Mouse (Mus musculus) cerebellum, adult 18-20 months (tissue): ENCODE measurements around the gene Pdzd2.

Source experiments
- DNase-seq, 2 experiments: peaks; one replicate each; pipeline ENCODE4 v3.0.0; 2021

Gene Pdzd2

DNA sequence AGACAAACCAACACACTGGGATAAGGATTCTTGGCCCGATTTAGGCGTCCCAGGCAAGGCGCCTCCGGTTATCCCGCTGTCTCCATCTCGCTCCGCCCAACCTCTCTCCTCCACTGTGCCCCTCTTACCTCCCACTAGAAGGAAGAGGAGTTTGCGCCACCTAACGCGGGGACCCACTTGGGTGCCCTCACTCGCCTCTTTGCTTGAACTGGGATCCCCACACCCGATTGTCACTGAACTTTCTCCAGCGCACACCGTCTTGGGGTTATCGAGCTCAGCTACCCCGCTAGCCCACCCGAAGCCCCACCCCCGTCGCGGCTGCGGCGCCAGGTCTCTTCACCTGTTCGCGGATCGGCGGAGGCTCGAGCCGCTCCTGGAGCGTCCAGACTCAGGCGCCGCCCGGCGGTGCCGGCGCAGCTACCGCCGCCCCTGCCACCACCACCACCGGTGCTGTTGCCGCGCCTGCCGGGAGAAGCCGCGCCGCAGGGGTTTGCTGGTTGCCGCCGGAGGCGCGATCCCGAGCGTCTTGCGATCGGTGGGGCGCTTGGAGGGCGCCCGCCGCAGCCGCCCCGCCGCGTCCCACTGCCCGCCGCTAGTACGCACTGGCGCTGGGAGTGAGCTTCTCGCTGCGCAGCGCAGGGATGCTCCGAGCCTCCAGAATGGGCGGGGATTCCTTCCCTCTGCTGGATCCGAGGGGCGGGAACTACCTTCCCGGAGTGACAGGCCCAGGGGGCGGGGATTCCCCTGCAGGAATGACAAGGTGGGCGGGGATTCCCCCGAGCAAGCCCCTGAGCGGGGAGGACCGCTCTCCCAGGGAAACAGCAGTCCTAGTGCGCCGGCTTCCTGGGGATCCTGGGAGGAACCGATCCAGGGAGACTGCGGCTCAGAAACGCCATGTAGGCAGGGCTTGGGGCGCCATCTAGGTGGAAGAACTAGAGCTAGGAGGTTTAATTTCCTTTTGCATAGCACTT lies at the start of gene Pdzd2:
Gene Pdzd2 (minus strand): TSS at position 648 of the 971 bp plus-strand sequence.
- DNase-seq: peak; percentile 90 to 92

DNA sequence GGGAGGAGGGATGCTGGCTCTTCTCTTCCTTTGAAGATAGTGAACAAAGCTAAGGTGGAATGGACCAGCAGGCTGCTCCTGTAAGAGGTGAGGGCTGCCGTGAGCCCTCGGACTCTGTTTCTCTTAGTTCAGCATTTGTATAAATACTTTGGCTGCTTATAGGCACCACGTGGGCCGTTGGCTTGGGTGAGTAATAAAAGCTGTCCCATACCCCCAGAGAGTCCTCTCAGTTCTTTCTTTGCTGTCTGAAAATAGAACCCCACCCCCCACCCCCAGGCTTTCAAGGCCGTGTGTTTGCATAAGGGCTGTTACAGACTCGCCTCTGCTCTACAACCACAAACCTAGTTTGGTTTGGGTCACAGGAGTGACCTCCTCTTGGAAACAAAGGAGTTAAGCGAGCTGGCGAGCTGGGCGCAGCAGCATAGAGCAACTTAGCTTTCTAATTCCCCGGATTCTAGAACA lies 49.7 kb upstream of the Pdzd2 start:
- DNase-seq: no peak

DNA sequence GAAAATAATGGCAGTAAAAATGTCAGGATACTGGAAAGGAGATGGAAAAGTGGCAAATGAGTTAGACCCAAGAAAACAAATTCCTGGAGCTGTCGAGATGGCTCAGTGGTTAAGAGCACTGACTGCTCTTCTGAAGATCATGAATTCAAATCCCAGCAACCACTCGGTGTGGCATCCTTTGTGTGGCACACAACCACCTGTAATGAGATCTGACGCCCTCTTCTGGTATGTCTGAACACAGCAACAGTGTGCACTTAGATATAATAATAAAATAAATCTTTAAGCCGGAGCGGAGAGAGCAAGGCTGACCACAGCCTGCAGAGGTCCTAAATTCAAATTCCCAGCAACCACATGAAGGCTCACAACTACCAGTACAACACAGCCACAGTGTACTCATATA lies 48.8 kb upstream of the Pdzd2 start:
- no peak for DNase-seq

GRCm38 (mm10) chr15:12781729-12782326 lies 42.1 kb upstream of the Pdzd2 start:
- no peak for DNase-seq

DNA sequence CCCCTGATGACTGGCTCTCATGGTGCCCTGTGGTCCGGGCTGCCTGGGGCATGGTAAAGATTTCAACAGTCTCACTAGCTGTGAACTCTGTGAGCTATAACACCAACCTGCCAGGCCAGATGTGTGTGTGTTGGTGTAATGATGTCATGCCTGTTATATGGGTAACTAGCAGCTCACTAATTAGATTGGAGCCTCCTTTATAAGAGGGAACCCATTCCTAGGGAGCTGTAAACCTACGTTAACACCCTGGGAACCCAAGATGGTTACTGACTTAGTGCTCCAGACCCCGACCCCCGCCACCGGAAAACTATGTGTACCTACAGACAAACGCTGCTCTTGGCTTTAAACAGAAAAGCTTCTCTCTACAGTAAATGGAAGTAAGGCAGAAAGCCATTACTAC lies 41.6 kb upstream of the Pdzd2 start:
- DNase-seq: no peak

DNA sequence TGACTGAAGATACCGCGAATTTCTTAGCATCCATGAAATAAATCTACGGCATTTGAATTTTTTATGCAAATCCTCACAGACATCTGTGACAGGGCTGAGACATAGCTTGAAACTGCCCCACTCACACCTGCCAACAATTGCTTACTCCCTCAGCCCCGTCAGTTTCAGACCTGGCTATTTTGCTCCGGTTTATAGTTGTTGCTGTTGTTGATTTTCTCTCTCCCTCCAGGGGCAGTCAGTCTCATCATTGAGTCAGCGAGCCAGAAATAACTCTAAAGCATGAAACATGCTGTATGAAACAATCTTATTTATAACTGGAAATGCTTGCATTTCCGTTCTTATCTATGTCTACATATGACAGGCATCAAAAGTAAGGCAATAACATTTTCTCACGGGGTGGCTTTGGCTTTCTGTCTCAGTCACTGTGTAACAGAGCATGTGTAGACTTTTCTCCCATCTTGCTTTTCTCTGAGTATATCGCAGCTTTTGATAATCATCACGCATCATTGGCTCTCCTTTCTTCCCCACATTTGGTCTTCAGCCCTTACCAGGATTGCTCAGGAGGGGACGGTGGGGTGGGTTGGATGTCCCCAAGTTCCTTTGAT lies 34.5 kb upstream of the Pdzd2 start:
- no peak for DNase-seq

GRCm38 (mm10) chr15:12770958-12771357 lies 31.2 kb upstream of the Pdzd2 start:
- no peak for DNase-seq

DNA sequence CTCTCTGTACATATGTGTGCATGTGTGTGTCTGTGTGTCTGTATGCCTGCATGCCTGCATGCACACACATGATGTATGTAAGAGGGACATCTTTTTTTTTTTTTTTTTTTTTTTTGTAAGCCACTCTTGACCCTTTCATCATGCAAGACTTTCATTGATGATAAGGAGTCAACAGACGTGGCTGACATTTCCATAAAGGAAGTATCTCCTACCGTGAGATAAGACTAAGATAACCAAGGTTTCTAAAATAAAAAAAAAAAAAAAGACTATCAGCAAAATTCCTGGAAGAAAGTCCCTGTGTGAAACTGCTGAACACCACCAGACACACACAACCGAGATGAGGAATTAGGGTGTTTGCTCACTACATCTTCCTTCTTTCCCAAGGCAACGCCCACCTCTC lies 27.1 kb upstream of the Pdzd2 start:
- DNase-seq: no peak

DNA sequence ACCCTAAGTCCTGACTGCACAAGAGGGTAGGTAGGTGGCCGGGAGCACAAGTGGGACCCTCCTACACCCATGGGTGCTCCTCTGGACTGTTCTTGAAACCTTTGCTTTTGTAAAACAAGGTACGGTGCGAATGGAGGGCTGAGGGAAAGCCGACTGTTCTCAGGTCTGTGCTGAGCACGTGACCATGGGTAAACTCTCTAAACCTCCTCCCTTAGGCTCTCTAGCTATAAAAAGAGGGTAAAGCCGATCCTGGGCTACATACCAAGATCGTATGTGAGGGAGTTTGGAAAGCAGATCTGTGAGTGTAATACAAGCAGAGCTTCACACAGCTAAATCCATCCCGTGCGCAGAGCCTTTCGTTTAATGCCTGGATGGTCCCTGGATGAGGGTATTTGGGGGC lies 23.4 kb upstream of the Pdzd2 start:
- DNase-seq: no peak

- DNase-seq: no peak
These were observed 22.7 kb upstream of the Pdzd2 start for GRCm38 (mm10) chr15:12762258-12762913.

DNA sequence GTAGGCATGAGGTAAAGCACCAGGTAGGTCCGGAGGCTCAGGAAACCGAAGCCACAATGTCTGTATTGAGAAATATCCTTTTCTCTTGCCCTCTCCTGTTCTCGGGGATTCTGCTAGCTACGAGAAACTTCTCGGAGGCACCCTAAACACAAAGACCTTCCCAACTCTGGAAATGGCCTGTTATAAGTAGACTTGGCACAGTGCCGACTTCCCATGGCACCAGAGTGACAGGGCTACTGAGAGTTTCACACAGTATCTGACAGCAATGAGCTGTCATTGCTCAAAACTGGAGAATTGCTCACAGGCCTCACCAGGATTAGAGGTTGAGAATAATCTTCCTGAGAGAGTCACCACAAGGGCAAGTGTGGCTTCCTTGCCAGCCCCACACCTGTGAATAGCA lies 21.0 kb upstream of the Pdzd2 start:
- no peak for DNase-seq

DNA sequence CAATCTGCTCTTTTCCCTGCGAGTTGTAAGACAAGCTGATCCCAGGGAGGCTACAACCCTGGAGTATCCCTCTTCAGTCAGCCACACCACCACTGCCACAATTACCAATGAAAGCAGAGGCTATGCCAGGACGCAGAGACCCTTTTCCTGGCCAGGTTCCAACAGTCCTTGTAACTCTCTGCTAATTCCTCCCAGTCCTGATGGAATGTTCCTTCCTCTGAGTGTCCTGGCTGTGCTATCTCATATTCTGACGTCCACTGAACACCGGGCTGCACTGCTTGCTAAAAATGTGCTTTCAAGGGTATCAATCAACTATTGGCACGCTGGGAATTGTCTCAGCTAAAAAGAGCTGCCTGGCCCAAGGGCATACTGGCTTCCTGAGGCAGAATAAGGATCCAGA lies 18.7 kb upstream of the Pdzd2 start:
- no peak for DNase-seq

DNA sequence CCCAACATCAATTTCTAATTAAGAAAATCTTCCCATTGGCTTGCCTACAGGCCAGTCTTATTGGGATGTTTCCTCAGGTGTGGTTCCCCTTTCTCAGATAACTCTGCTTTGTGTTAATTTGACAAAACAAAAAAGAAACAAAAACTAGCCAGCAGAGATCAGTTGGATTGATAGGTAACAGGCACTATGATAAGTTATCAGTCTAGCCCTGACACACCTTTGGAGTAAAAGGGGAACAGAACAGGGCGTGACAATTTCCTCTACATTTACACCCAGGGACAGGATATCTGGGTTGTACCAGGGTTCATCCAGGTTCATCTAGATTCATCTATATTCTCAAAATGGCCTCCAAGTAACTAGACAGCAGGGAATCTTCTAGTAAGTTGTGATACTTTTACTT lies 18.0 kb upstream of the Pdzd2 start:
- no peak for DNase-seq

DNA sequence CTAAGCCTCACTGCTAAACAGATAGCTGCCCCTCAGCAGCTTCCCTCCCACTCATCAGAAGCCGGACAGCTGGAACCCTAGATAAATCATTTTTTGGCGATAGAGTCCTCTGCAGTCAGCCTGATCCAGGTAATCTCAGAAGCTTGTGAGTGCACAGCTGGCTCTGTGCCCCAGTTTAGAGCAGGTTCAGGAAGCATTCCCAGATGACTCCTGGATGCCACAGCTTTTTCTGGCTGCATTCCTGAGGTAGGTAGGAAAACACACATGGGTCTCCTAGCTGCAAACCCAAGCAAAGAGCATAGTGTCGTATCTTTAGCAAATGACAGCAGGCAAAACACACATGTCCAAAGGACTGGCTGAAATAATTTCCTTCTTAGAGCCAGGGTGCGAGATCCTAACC lies 13.5 kb upstream of the Pdzd2 start:
- DNase-seq: no peak

- no peak for DNase-seq
These were observed 11.2 kb upstream of the Pdzd2 start for GRCm38 (mm10) chr15:12750963-12751362.

- DNase-seq: no peak
These were observed 10.0 kb upstream of the Pdzd2 start for GRCm38 (mm10) chr15:12749549-12750301.

GRCm38 (mm10) chr15:12742117-12742906 lies 2.6 kb upstream of the Pdzd2 start:
- no peak for DNase-seq

DNA sequence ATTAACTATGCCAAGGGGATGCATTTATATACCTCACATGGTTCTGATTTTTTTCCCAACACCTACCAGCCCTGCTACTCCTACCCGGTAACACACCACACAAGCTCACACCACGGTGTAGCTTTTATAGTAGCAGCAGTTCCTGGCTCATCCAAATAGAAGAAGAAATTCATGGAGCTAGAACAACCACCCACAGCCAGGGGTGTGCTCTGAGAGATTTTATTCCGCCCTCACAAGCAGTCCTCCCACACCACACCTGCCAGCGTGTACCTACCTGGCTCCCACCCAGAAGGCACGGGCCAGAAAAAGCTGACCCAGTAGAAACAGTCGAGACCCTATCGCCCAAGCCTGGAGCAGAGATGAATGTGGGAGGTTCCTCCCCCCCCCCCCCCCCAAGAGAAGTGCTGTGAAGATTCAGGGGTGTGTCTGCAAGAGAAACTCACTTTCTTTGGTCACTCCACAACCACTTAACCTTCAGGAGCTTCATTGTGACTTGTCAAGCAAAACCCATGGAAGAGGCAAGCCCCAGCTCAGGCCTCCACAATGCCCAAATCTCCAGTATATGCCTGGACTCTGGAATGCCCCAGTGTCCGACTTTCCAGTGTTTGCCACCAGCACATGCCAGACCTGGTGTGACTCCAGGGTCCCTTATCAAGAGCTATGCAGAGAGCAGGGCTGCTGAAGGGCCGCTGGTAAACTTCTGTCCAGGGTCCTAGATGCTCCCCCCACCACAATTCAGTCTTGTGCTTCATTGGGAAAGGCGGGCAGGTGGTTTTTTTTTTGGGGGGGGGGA lies 1.2 kb downstream of the Pdzd2 start:
- no peak for DNase-seq

- DNase-seq: no peak
These were observed 4.5 kb downstream of the Pdzd2 start for GRCm38 (mm10) chr15:12735208-12735607.

- no peak for DNase-seq
These were observed 5.5 kb downstream of the Pdzd2 start for GRCm38 (mm10) chr15:12734221-12734620.

- no peak for DNase-seq
These were observed 7.1 kb downstream of the Pdzd2 start for GRCm38 (mm10) chr15:12732613-12733012.
